Mouse (Mus musculus): Measurements from ENCODE around the gene Gm5797. TPM values are rescaled to one million over a fixed set of nuclear protein-coding genes. Genes with fewer than 3 reads are reported as not detected.

Gm5797 gene
- polyA plus RNA-seq (2012; rRNA removed), result not detected in 2 replicates

GRCm38 (mm10) chr14:7332295-7332694, at the start of gene Gm5797:
Gene Gm5797 (minus strand): TSS chr14:7332395.

GRCm38 (mm10) chr14:7365034-7365433, 32.8 kb upstream of the Gm5797 start, which contains the start of gene Gm8374:
Gene Gm8374 (minus strand): TSS chr14:7365134.

GRCm38 (mm10) chr14:7314661-7315060, 17.5 kb downstream of the Gm5797 start, which contains the start of gene Gm3739:
Gene Gm3739 (minus strand): TSS chr14:7315049.

Other genes starting within 250 kb of the Gm5797 start
- 8.1 and 8.2 TPM in 2 replicates for gene Gm3696, start 231.8 kb downstream of the Gm5797 start, polyA plus RNA-seq (2012; rRNA removed)
- gene Gm6676, start 207.0 kb downstream of the Gm5797 start, polyA plus RNA-seq (2012; rRNA removed), result 0.04 TPM in 1 of 2 replicates, not detected in the other
- gene Gm3512, start 157.9 kb downstream of the Gm5797 start, polyA plus RNA-seq (2012; rRNA removed), result 6.2 and 7.3 TPM in 2 replicates
- gene Gm16434, start 137.9 kb downstream of the Gm5797 start, polyA plus RNA-seq (2012; rRNA removed), result 0.04 TPM in 1 of 2 replicates, not detected in the other
- not detected in 2 replicates for gene Gm3727, start 67.7 kb downstream of the Gm5797 start, polyA plus RNA-seq (2012; rRNA removed)
- 6.0 and 6.2 TPM in 2 replicates for gene Gm3739, start 17.3 kb downstream of the Gm5797 start, polyA plus RNA-seq (2012; rRNA removed)
- gene Gm8374, start 32.7 kb upstream of the Gm5797 start, polyA plus RNA-seq (2012; rRNA removed), result not detected in 2 replicates
- gene Gm3755, start 118.5 kb upstream of the Gm5797 start, polyA plus RNA-seq (2012; rRNA removed), result not detected in 2 replicates
- gene Gm3752, start 151.4 kb upstream of the Gm5797 start, polyA plus RNA-seq (2012; rRNA removed), result 10.1 and 11.4 TPM in 2 replicates
- gene Gm3558, start 236.2 kb upstream of the Gm5797 start, polyA plus RNA-seq (2012; rRNA removed), result 3.6 and 3.8 TPM in 2 replicates

All from central nervous system, embryonic 14 days (tissue).